Mouse (Mus musculus) gastrocnemius, adult 8-10 months (tissue): ENCODE data around the gene Tnfrsf21. TPM values are rescaled to one million over a fixed set of nuclear protein-coding genes. Genes with fewer than 3 reads are reported as not detected.
A peak's percentile ranks its signal among the peaks of the same experiment; 100 is the strongest.

Experiments used
- DNase-seq, 2 experiments: peaks; one replicate each; pipeline ENCODE4 v3.0.0; 2022; ENCODE audit warnings: low spot score in 2 of 2
- total RNA-seq, 4 experiments: library from RNA; stranded (reverse); gene quantifications; 2 replicates each; pipeline ENCODE4 v1.2.4; 2022

Tnfrsf21 gene
- total RNA-seq, 4 experiments from 2014 or later, result 16.6 to 23.3 (median 17.0) TPM

- no peak for DNase-seq
Observed at GRCm38 (mm10) chr17:43130115-43130869, 113.9 kb downstream of the Tnfrsf21 start.

- no peak for DNase-seq
Observed at GRCm38 (mm10) chr17:43130870-43131264, 114.5 kb downstream of the Tnfrsf21 start.

- no peak for DNase-seq
Observed at GRCm38 (mm10) chr17:43132477-43132876, 116.1 kb downstream of the Tnfrsf21 start.

- DNase-seq, result peak in 1 of 2 experiments; percentile 22
Observed at GRCm38 (mm10) chr17:43133106-43133505, 116.8 kb downstream of the Tnfrsf21 start.

GRCm38 (mm10) chr17:43134991-43135390 is 118.6 kb downstream of the Tnfrsf21 start:
- no peak for DNase-seq

GRCm38 (mm10) chr17:43135398-43136265 is 119.3 kb downstream of the Tnfrsf21 start:
- no peak for DNase-seq

GRCm38 (mm10) chr17:43136720-43137119 is 120.4 kb downstream of the Tnfrsf21 start:
- no peak for DNase-seq

GRCm38 (mm10) chr17:43137838-43138237 is 121.5 kb downstream of the Tnfrsf21 start:
- DNase-seq, result no peak

- DNase-seq, result no peak
Observed at GRCm38 (mm10) chr17:43138356-43138755, 122.0 kb downstream of the Tnfrsf21 start.

Other genes with a start within 250 kb of the Tnfrsf21 start
- 10 to 100 TPM in 2 of 4 experiments, 1 to 10 TPM in 2; 8.7 to 10.4 (median 9.6) TPM for gene Cd2ap, start 139.9 kb upstream of the Tnfrsf21 start, total RNA-seq